Mouse (Mus musculus) ES-CJ7 (cell line): ENCODE data around the gene Dglucy.

Experiments used
- DNase-seq: peaks from one replicate; pipeline ENCODE4 v3.0.0; 2011; ENCODE audit warnings: low read depth, low spot score

The Dglucy gene

GRCm38 (mm10) chr12:100878556-100878955, 99.7 kb downstream of the Dglucy start:
- DNase-seq, result no peak

- DNase-seq, result no peak
These were observed 104.3 kb downstream of the Dglucy start for GRCm38 (mm10) chr12:100883168-100883567.

GRCm38 (mm10) chr12:100885585-100885984, 106.7 kb downstream of the Dglucy start:
- no peak for DNase-seq

- no peak for DNase-seq
These were observed 108.0 kb downstream of the Dglucy start for GRCm38 (mm10) chr12:100886877-100887276.

- DNase-seq, result no peak
These were observed 109.0 kb downstream of the Dglucy start for GRCm38 (mm10) chr12:100887801-100888258.

- no peak for DNase-seq
These were observed 111.7 kb downstream of the Dglucy start for GRCm38 (mm10) chr12:100890548-100890947.

- DNase-seq, result no peak
These were observed 116.6 kb downstream of the Dglucy start for GRCm38 (mm10) chr12:100895504-100895903.

- DNase-seq, result no peak
These were observed 117.8 kb downstream of the Dglucy start for GRCm38 (mm10) chr12:100896661-100897060.

- no peak for DNase-seq
These were observed 119.1 kb downstream of the Dglucy start for GRCm38 (mm10) chr12:100897736-100898650.

GRCm38 (mm10) chr12:100899111-100899640, 120.3 kb downstream of the Dglucy start:
- DNase-seq, result no peak

- no peak for DNase-seq
These were observed 122.0 kb downstream of the Dglucy start for GRCm38 (mm10) chr12:100900901-100901300.

- DNase-seq, result no peak
These were observed 122.5 kb downstream of the Dglucy start for GRCm38 (mm10) chr12:100901386-100901785.

GRCm38 (mm10) chr12:100903761-100904160, 124.9 kb downstream of the Dglucy start:
- DNase-seq, result no peak

GRCm38 (mm10) chr12:100906861-100907260, 128.0 kb downstream of the Dglucy start:
- DNase-seq, result no peak

GRCm38 (mm10) chr12:100907598-100908297, 128.9 kb downstream of the Dglucy start, which contains the start of gene Gpr68:
Gpr68 (minus strand) TSS chr12:100908198.
- no peak for DNase-seq

- peak; percentile 41 for DNase-seq
These were observed 129.6 kb downstream of the Dglucy start for GRCm38 (mm10) chr12:100908298-100909034.

- DNase-seq, result no peak
These were observed 130.9 kb downstream of the Dglucy start for GRCm38 (mm10) chr12:100909765-100910164.

GRCm38 (mm10) chr12:100910731-100911130, 131.9 kb downstream of the Dglucy start:
- DNase-seq, result no peak

- no peak for DNase-seq
These were observed 145.9 kb downstream of the Dglucy start for GRCm38 (mm10) chr12:100924646-100925339.

- DNase-seq, result peak; percentile 72
These were observed 147.1 kb downstream of the Dglucy start for GRCm38 (mm10) chr12:100925644-100926619.
